Mouse (Mus musculus) cerebellum, adult 11 months (tissue): ENCODE data around the gene Nfatc3.

Experiments used
- DNase-seq: peaks from one replicate; pipeline ENCODE4 v3.0.0; 2022

Gene Nfatc3

GRCm38 (mm10) chr8:106149801-106150652 lies 91.4 kb downstream of the Nfatc3 start, which contains the start of gene Pla2g15:
Gene Pla2g15 (plus strand): TSS chr8:106150399.
- DNase-seq, result peak; percentile 86

- DNase-seq, result no peak
These were observed 92.0 kb downstream of the Nfatc3 start for GRCm38 (mm10) chr8:106150653-106151000.

DNA sequence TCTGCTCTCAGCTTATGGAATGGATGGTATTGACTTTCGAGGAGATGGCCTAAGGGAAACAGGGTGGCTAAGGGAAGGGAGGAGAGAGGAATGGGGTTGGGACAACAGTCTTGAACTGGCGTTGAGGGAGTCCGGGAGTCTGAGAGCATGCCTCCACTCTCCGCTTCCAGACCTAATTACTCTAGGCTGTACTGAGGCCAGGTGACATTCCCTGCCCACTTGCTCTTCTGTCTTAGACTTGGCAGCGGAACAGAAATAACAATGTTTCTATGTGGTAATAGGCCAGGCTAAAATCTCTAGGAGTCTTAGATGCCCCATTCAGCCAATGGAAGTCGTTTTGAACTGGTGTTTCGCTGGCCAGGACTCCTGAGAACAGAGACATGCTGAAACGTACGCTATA lies 92.4 kb downstream of the Nfatc3 start:
- DNase-seq, result no peak

DNA sequence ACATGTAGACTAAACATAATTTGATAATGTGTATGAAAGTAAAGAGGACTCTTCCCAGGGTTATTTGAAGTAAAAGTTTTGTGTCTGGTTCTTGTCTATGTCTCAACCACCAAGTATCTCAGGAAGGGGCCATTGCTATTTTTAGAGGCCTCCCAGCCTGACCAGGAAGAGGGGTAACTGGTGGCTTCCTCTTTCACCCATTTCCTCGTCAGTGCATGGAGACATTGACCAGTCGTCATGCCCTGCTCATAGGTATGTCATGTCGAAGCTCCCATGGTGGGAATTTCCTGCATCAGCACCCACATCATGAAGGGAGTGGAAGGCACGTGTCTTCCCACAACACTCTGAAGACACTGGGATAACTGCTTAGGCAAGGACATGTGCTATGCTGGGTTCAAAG lies 94.2 kb downstream of the Nfatc3 start:
- DNase-seq, result no peak

- DNase-seq, result no peak
These were observed 98.8 kb downstream of the Nfatc3 start for GRCm38 (mm10) chr8:106157419-106157818.

GRCm38 (mm10) chr8:106158381-106158780 lies 99.7 kb downstream of the Nfatc3 start:
- no peak for DNase-seq

- DNase-seq, result no peak
These were observed 101.2 kb downstream of the Nfatc3 start for GRCm38 (mm10) chr8:106159876-106160275.

GRCm38 (mm10) chr8:106163251-106163650 lies 104.6 kb downstream of the Nfatc3 start:
- DNase-seq, result no peak

DNA sequence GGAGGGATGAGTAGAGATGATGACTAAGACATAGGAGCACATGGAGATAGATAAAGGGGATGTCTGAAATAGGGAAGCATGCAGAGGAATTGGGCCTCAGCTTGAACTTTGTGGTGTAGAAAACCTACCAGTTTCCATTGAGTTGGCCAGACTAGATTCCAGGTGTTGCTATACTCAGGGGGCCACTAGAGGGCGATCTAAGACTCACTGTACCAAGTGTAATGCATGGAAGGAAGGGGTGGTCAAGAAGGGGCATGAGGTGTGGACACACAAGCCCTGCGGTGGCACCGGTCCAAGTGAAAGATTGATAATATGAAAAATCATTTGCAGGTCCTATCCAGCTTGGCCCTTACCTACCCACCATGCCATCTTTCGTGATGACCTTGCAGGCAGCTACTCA lies 106.8 kb downstream of the Nfatc3 start:
- peak; percentile 63 for DNase-seq

DNA sequence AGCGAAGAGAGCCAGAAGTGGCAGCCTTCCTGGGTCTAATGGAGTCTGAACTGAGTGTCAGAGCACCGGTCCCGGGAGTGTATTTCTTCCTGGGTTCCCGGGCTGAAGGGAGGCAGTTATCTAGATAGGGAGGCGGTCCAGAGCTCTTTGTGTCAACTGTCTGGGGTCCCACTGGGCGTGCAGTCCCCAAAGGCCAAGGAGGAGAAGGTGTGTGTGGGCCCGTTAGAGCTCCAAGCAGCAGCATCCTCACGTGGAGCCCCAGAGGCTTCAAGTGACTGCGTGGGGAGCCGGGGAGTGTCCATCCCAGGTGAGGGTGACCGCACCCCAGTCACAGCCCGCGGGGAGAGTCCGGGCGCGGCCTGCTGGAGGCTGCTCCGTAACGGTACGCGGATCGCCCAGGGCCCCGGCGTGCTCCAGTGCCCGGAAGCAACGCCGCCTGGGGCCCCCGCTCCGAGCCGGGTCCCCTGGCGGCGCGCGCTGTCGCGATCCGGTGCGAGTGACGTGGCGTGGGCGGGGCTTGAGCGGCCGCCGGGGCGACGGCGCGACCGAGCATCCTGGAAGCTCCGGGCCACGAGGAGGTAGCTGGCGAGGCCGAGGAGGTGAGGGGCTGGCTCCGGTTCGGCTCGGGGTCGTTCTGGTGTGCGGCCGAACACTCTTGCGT lies 109.8 kb downstream of the Nfatc3 start, which contains the start of gene Slc7a6:
Gene Slc7a6 (plus strand): TSS at position 502 of the 661 bp plus-strand sequence.
- DNase-seq, result peak; percentile 83

- DNase-seq, result peak; percentile 34
These were observed 110.6 kb downstream of the Nfatc3 start for GRCm38 (mm10) chr8:106169017-106169933.

DNA sequence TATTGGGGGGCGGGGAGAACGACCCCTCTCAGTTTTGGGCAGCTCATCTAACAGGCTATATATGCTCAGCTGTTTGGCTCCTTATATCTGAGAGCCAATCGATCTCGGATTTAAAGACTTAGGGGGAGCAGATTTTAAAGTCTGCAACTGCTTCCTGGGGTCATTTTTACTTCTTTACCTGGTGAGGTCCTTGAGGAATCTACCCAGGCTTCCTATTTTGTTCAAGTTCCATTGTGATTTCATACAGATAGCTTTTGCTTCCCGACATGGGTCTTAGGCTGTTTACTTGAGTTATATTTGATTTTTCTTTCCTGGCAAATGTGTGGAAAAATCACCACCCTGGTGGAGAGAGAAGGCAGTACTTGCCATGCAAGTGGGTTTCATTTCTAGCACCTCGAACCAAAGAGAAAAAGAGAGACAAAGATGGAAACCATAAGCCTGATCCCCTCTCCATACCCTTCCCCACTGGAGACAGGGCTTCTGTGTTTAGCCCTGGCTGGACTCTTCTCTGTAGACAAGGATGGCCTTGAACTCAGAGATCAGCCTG lies 111.4 kb downstream of the Nfatc3 start:
- DNase-seq, result no peak

DNA sequence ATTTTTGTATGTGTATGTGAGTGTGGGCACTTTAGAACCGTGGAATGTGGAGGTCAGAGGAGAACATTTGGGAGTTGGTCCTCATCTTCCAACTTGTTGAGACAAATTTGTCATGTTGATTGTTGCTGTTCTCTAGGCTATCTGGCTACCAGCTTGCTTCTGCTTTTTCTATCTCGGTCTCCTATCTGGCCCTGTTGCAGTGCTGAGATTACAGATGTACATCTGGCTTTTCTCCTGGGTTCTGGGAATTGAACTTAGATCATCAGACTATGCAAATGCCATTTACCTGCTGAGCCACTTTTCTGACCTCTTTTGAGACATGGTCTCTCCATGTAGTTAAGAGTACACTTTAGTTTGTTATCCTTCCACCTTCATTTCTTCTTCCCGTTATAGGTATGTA lies 114.9 kb downstream of the Nfatc3 start:
- no peak for DNase-seq

- DNase-seq, result no peak
These were observed 118.3 kb downstream of the Nfatc3 start for GRCm38 (mm10) chr8:106176891-106177290.

GRCm38 (mm10) chr8:106177594-106177993 lies 119.0 kb downstream of the Nfatc3 start:
- DNase-seq, result no peak

DNA sequence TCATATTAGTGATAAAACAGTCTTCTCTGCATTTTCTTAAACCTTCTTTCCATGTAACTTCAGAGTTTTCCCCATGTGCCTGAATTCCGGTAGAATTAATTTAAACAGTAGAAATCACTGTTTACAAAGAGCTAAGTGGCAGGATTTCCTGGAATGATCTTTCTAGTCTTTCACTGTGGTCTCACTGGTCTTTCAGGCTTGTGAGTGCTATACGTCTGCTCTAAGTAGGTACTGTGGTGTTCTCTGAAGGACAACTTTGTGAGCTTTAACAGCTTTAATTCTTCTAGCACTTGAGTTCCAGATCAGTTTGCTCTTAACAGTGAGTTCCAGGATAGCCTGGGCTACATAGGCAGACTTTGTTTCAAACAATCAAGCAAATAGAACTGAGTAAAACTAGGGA lies 119.8 kb downstream of the Nfatc3 start:
- DNase-seq, result no peak
